Mouse (Mus musculus) heart, adult 2 months (tissue): ENCODE measurements around the gene Foxf1.

ENCODE experiments used
- CTCF ChIP-seq: fragments of 200-600 bp; IDR thresholded peaks from 2 replicates; pipeline ENCODE4 v1.8.1; 2022; ENCODE audit warnings: antibody characterized with exemption, mild to moderate bottlenecking, moderate library complexity
- EP300 ChIP-seq: fragments of 200-500 bp; IDR thresholded peaks from 2 replicates; pipeline ENCODE4 v1.6.1; 2011; ENCODE audit warnings: low read depth, low read length, control low read depth; ENCODE audit not compliant: insufficient read depth

GRCm38 (mm10) chr8:121104049-121104818, 20.0 kb downstream of the Foxf1 start:
- TF ChIP-seq EP300 (0 out of 2 replicates have a peak, but pooled peaks have one; percentile 47), CTCF (peak; percentile 100; the same call in 1 of the 2 replicates)
